Mouse (Mus musculus): ENCODE data around the gene Crebl2.

GRCm38 (mm10) chr6:134802641-134803043, 27.3 kb upstream of the Crebl2 start:
- TF ChIP-seq CTCF (IDR thresholded peaks at IDR 0.05), result no peak
- TF ChIP-seq EP300 (IDR thresholded peaks at IDR 0.05), result peak; percentile 100
